Mouse (Mus musculus) neural tube, embryonic 15.5 days (tissue): ENCODE data around the gene Mrpl42. TPM values are rescaled to one million over a fixed set of nuclear protein-coding genes. Genes with fewer than 3 reads are reported as not detected.
A peak's percentile ranks its signal among the peaks of the same experiment; 100 is the strongest.

Experiments
- ATAC-seq: fragments of 200-750 bp; cut with Nextera tagmentation; 2 replicates; pipeline ENCODE4 v1.8.0; 2017; ENCODE audit warnings: mild to moderate bottlenecking, moderate TSS enrichment, moderate library complexity; ENCODE audit not compliant: low FRiP score
- H3K27ac ChIP-seq: fragments of 300-500 bp; sonication (generic); replicated peaks from 2 replicates; pipeline ENCODE4 v1.5.1; 2015; ENCODE audit warnings: mild to moderate bottlenecking, inconsistent platforms
- H3K27me3 ChIP-seq: fragments of 300-500 bp; sonication (generic); replicated peaks from 2 replicates; pipeline ENCODE4 v1.6.1; 2015; ENCODE audit warnings: inconsistent platforms
- H3K36me3 ChIP-seq: fragments of 300-500 bp; sonication (generic); 2 replicates; pipeline ENCODE4 v1.6.1; 2015; ENCODE audit warnings: inconsistent platforms
- H3K4me1 ChIP-seq: fragments of 300-500 bp; sonication (generic); 2 replicates; pipeline ENCODE4 v1.6.1; 2015; ENCODE audit warnings: inconsistent platforms
- H3K4me2 ChIP-seq: fragments of 300-500 bp; sonication (generic); 2 replicates; pipeline ENCODE4 v1.6.1; 2015; ENCODE audit warnings: inconsistent platforms, mild to moderate bottlenecking, moderate library complexity
- H3K4me3 ChIP-seq: fragments of 300-500 bp; sonication (generic); replicated peaks from 2 replicates; pipeline ENCODE4 v1.5.1; 2015; ENCODE audit warnings: mild to moderate bottlenecking, inconsistent platforms
- H3K9ac ChIP-seq: fragments of 300-500 bp; sonication (generic); replicated peaks from 2 replicates; pipeline ENCODE4 v1.6.1; 2015; ENCODE audit warnings: mild to moderate bottlenecking, inconsistent platforms
- H3K9me3 ChIP-seq: fragments of 300-500 bp; sonication (generic); replicated peaks from 2 replicates; pipeline ENCODE4 v1.6.1; 2016; ENCODE audit warnings: inconsistent platforms
- WGBS: fragments of 180-500 bp; shearing (Covaris S2); methylation state at CpG from one replicate; pipeline ENCODE4 v1.1.7; 2015; ENCODE audit warnings: mixed read lengths; 5-methylcytosine and 5-hydroxymethylcytosine counted together
- polyA plus RNA-seq: library from polyadenylated mRNA; unstranded; fragments of >200 nt; fragmentation: Nextera tagmentation; extraction: Ambion mirVana; gene quantifications from 2 replicates; pipeline ENCODE4 v1.2.1, GENCODE M21; 2015

Gene Mrpl42
- polyA plus RNA-seq, 1 experiment from 2014 or later = 296 TPM

DNA sequence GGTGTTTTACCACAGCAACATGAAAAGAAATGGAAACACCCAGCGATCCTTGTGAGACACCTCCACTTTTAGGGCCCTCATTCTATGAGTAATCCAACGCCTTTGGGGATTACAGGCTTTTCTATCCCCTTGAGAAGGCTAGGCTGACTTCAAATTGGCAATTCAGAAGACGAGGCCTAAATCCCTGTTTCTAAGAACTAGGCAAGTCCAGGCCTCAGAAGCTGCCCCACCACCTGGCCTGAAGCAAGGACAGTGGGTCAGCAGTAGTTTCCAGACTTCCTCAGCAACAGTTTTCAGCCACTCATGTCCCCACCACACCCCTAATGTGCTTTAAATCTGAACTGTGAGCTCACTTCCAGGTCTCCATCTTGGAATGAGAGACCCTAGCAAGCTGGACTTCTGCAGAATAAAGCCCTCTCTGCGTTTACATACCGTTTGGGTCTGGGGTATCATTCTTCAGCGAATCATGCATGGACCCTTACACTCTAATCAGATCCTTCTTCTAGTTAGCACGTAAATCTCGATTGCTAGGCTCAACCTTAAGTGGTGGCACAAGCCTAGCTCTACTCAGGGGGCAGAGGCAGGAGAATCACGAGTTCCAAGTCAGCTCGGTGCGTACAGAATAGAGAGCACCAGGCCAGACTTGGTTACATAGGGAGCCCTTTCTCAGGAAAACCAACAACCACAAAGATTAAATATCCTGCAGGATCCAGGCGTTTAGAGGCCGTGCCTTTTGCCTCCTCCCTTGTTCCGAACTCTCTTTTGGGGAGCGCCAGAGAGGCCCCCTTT, 12.2 kb upstream of the Mrpl42 start:
- Histone ChIP-seq H3K4me1 (peaks cover 31% of the 10 kb centered on the region), H3K27ac (peak overlapping the region; percentile 98), H3K36me3 (no peaks in the 10 kb centered on the region), H3K4me2 (peak overlapping the region; percentile 70), H3K9ac (peak overlapping the region; percentile 95), H3K9me3 (no peaks in the 10 kb centered on the region), H3K27me3 (no peaks in the 10 kb centered on the region), H3K4me3 (peak overlapping the region; percentile 82)
- WGBS = 30% methylated on average over 15 of the region's 15 CpGs
- peak; percentile 23 for ATAC-seq

DNA sequence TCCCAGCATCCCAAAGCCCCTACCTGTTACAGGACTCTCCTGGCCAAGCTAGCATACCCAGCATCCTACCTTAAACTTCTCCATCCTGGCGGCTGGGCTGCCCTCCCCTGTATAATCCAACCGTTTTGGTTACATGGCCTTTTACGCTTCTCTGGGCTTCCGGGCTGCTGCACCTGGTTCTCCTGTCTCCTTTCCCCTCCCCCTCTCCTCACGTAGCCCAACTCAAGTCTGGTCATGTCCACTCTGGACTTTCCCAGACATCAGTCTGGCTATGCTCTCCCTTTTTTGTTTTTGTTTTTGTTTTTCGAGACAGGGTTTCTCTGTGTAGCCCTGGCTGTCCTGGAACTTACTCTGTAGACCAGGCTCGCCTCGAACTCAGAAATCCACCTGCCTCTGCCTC, 10.9 kb upstream of the Mrpl42 start:
- Histone ChIP-seq H3K4me1 (peaks cover 20% of the 10 kb centered on the region), H3K4me2 (no peak overlapping the region), H3K27me3 (no peaks in the 10 kb centered on the region), H3K4me3 (no peak overlapping the region), H3K9ac (no peak overlapping the region), H3K9me3 (no peaks in the 10 kb centered on the region), H3K36me3 (no peaks in the 10 kb centered on the region), H3K27ac (no peak overlapping the region)
- WGBS = 88% methylated on average over 8 of the region's 8 CpGs
- ATAC-seq = no peak

- 86% methylated on average over 3 of the region's 3 CpGs for WGBS
- no peak overlapping the region for H3K9ac ChIP-seq
- peaks cover 6% of the 10 kb centered on the region for H3K4me1 ChIP-seq
- H3K27me3 ChIP-seq = no peaks in the 10 kb centered on the region
- no peaks in the 10 kb centered on the region for H3K36me3 ChIP-seq
- no peak for ATAC-seq
- H3K9me3 ChIP-seq = no peaks in the 10 kb centered on the region
- no peak overlapping the region for H3K27ac ChIP-seq
- H3K4me3 ChIP-seq = no peak overlapping the region
- no peak overlapping the region for H3K4me2 ChIP-seq
These were observed 7.5 kb upstream of the Mrpl42 start for GRCm38 (mm10) chr10:95509263-95509662.

- H3K9me3 ChIP-seq = no peaks in the 10 kb centered on the region
- no peaks in the 10 kb centered on the region for H3K27me3 ChIP-seq
- no peak overlapping the region for H3K4me2 ChIP-seq
- H3K27ac ChIP-seq = no peak overlapping the region
- H3K9ac ChIP-seq = no peak overlapping the region
- no peak overlapping the region for H3K4me3 ChIP-seq
- H3K36me3 ChIP-seq = no peaks in the 10 kb centered on the region
- H3K4me1 ChIP-seq = peaks cover 1% of the 10 kb centered on the region
- no peak for ATAC-seq
- 78% methylated on average over 6 of the region's 6 CpGs for WGBS
These were observed 7.1 kb upstream of the Mrpl42 start for GRCm38 (mm10) chr10:95508793-95509192.

DNA sequence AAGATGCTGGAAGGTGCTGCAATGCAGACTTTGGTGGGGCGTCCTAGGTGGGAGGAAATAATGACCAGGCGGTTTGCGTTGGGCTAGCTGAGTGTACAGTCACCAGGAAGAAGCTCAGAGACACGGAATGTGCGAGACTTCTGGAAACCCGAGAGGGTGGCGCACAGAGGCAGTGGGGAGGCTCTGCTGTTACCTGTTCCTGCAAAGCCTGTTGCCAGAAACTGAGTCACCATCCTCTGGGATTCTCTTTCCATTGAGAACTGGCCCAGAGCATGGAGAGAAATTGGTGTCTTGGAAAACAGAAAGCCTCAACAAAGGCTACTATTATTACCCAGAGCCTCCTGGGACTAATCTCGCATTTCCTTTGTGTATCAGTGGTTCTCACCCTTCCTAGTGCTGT, 6.4 kb upstream of the Mrpl42 start:
- H3K9me3 ChIP-seq = no peaks in the 10 kb centered on the region
- H3K4me3 ChIP-seq = no peak overlapping the region
- no peaks in the 10 kb centered on the region for H3K4me1 ChIP-seq
- no peak overlapping the region for H3K4me2 ChIP-seq
- no peak overlapping the region for H3K27ac ChIP-seq
- no peaks in the 10 kb centered on the region for H3K36me3 ChIP-seq
- H3K9ac ChIP-seq = no peak overlapping the region
- H3K27me3 ChIP-seq = no peaks in the 10 kb centered on the region
- ATAC-seq = no peak
- 91% methylated on average over 8 of the region's 8 CpGs for WGBS

DNA sequence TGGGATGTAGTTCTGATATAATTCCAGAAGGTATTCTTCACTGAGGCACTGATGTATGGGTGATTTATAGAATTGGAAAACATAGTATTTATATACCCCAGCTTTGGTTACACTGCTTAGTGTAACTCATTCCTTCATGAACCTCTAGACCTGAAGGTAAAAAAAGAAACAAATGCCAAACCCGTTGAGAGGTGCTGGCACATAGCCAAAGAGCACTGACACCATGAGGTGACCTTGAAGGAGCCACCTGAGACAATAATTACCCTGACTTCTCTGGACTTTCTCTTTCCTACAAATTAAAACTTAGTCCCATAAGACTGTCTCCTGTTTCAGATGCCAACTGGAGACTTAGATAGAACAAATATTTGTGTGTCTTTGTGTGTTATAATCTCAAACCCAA, 2.6 kb upstream of the Mrpl42 start:
- no peak overlapping the region for H3K4me3 ChIP-seq
- no peak overlapping the region for H3K27ac ChIP-seq
- ATAC-seq = no peak
- WGBS = 41% methylated on average over 1 of the region's 1 CpGs
- H3K4me1 ChIP-seq = peaks cover 12% of the 10 kb centered on the region
- no peaks in the 10 kb centered on the region for H3K27me3 ChIP-seq
- no peaks in the 10 kb centered on the region for H3K9me3 ChIP-seq
- H3K4me2 ChIP-seq = no peak overlapping the region
- no peaks in the 10 kb centered on the region for H3K36me3 ChIP-seq
- H3K9ac ChIP-seq = no peak overlapping the region

DNA sequence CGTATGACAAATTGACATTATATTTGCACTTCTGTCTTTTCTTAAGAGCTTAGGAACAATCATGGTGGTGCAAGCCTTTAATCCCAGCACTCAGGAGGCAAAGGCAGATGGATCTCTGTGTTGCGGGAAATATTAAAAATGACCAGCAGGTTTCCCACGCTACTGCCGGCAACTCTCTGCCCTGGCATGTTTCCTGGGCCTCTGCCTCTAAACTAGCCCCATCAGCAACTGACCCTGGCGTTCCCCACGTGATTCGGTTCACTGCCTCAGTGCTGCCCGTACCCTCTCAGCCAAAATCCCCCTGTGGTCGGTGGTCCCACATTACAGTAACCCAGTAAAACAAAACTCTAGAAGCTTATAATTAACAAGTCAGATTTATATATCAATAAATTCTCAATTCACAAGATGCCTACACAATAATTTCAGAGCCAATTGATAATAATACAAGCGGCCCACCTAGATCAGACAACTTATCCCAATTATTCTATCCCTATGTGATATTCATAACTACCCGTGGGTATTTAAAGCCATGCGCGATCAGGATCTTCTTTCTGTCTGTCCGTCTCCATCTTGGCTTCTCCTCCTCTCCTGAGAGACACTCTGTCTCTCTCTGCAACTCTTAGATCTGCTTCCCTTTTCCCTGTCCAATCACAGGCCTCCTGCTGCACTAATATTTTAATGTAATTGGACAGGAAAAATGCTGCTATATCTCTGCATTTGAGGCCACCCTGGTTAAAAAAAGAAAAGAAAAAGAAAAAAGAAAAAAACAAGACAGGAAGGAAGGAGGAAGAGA, 1.9 kb upstream of the Mrpl42 start:
- Histone ChIP-seq H3K36me3 (no peaks in the 10 kb centered on the region), H3K27ac (no peak overlapping the region), H3K9ac (no peak overlapping the region), H3K4me3 (no peak overlapping the region), H3K4me2 (no peak overlapping the region), H3K27me3 (no peaks in the 10 kb centered on the region), H3K4me1 (peaks cover 12% of the 10 kb centered on the region), H3K9me3 (no peaks in the 10 kb centered on the region)
- no peak for ATAC-seq
- 87% methylated on average over 14 of the region's 14 CpGs for WGBS

DNA sequence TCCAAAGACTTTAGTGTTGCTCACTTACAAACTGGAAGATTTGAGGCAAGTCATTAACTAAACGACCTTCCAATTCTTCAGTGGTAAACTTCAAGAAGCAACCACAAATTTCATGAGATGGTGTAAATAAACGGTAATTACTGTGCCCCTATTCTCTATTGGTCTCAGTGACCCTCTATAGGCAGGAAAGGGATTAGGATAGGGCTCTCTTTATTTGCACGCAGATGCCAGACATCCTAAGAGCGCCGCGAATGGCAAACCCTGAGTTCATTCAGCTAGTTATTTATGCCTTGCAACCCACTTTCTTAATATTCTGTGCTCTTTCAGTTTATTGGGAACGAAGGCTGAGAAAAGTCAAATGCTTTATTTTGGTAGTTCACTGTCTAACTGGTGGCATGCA, 707 bp downstream of the Mrpl42 start:
- peak; percentile 37; the same call in 1 of the 2 replicates for ATAC-seq
- Histone ChIP-seq H3K4me1 (peaks cover 12% of the 10 kb centered on the region), H3K27ac (peak overlapping the region; percentile 91), H3K9ac (peak overlapping the region; percentile 74), H3K36me3 (peaks cover 9% of the 10 kb centered on the region), H3K9me3 (no peaks in the 10 kb centered on the region), H3K4me3 (peak overlapping the region; percentile 80), H3K27me3 (no peaks in the 10 kb centered on the region), H3K4me2 (peak overlapping the region; percentile 68)
- 1% methylated on average over 7 of the region's 7 CpGs for WGBS

GRCm38 (mm10) chr10:95494268-95494667, 7.5 kb downstream of the Mrpl42 start:
- H3K27me3 ChIP-seq = no peaks in the 10 kb centered on the region
- peaks cover 65% of the 10 kb centered on the region for H3K36me3 ChIP-seq
- WGBS = 96% methylated on average over 5 of the region's 5 CpGs
- ATAC-seq = no peak
- no peaks in the 10 kb centered on the region for H3K4me1 ChIP-seq
- no peak overlapping the region for H3K9ac ChIP-seq
- H3K4me3 ChIP-seq = no peak overlapping the region
- H3K27ac ChIP-seq = no peak overlapping the region
- no peak overlapping the region for H3K4me2 ChIP-seq
- no peaks in the 10 kb centered on the region for H3K9me3 ChIP-seq

- H3K4me1 ChIP-seq = no peaks in the 10 kb centered on the region
- no peaks in the 10 kb centered on the region for H3K27me3 ChIP-seq
- no peak for ATAC-seq
- peaks cover 80% of the 10 kb centered on the region for H3K36me3 ChIP-seq
- H3K9ac ChIP-seq = no peak overlapping the region
- no peak overlapping the region for H3K4me2 ChIP-seq
- no peaks in the 10 kb centered on the region for H3K9me3 ChIP-seq
- no peak overlapping the region for H3K27ac ChIP-seq
- H3K4me3 ChIP-seq = no peak overlapping the region
- WGBS = 75% methylated on average over 2 of the region's 2 CpGs
These were observed 12.1 kb downstream of the Mrpl42 start for GRCm38 (mm10) chr10:95489653-95490052.

GRCm38 (mm10) chr10:95477516-95477915, 24.2 kb downstream of the Mrpl42 start:
- Histone ChIP-seq H3K4me1 (no peaks in the 10 kb centered on the region), H3K4me3 (no peak overlapping the region), H3K27ac (no peak overlapping the region), H3K27me3 (no peaks in the 10 kb centered on the region), H3K4me2 (no peak overlapping the region), H3K9me3 (no peaks in the 10 kb centered on the region), H3K36me3 (peaks cover 17% of the 10 kb centered on the region), H3K9ac (no peak overlapping the region)
- ATAC-seq = no peak
- 87% methylated on average over 11 of the region's 11 CpGs for WGBS

- ATAC-seq = peak; percentile 84
- no peak overlapping the region for H3K4me2 ChIP-seq
- no peaks in the 10 kb centered on the region for H3K4me1 ChIP-seq
- no peak overlapping the region for H3K4me3 ChIP-seq
- H3K9me3 ChIP-seq = no peaks in the 10 kb centered on the region
- H3K36me3 ChIP-seq = peaks cover 11% of the 10 kb centered on the region; the same call in 1 of the 2 replicates
- 12% methylated on average over 10 of the region's 10 CpGs for WGBS
- no peak overlapping the region for H3K9ac ChIP-seq
- no peak overlapping the region for H3K27ac ChIP-seq
- no peaks in the 10 kb centered on the region for H3K27me3 ChIP-seq
These were observed 25.8 kb downstream of the Mrpl42 start for GRCm38 (mm10) chr10:95475923-95476322.
